Mouse (Mus musculus) kidney, embryonic 14.5 days (tissue): ENCODE measurements around the gene Barhl1. TPM values are rescaled to one million over a fixed set of nuclear protein-coding genes. Genes with fewer than 3 reads are reported as not detected.
A peak's percentile ranks its signal among the peaks of the same experiment; 100 is the strongest.

Experiments
- ATAC-seq: fragments of 200-750 bp; cut with Nextera tagmentation; 2 replicates; pipeline ENCODE4 v1.8.0; 2017; ENCODE audit warnings: moderate number of reproducible peaks, mild to moderate bottlenecking, moderate TSS enrichment, moderate library complexity; ENCODE audit not compliant: low FRiP score, low TSS enrichment
- H3K27ac ChIP-seq: fragments of 300-500 bp; sonication (generic); 2 replicates; pipeline ENCODE4 v1.5.1; 2014; ENCODE audit warnings: low read depth, mild to moderate bottlenecking, low read length, moderate library complexity, mixed read lengths
- H3K27me3 ChIP-seq: fragments of 300-500 bp; sonication (generic); 2 replicates; pipeline ENCODE4 v1.6.1; 2014; ENCODE audit warnings: mild to moderate bottlenecking, low read length; ENCODE audit not compliant: control insufficient read depth, insufficient read depth
- H3K36me3 ChIP-seq: fragments of 300-500 bp; sonication (generic); 2 replicates; pipeline ENCODE4 v1.6.1; 2014; ENCODE audit warnings: low read length, mixed read lengths; ENCODE audit not compliant: control insufficient read depth, insufficient read depth
- H3K4me1 ChIP-seq: fragments of 300-500 bp; sonication (generic); 2 replicates; pipeline ENCODE4 v1.6.1; 2014; ENCODE audit warnings: low read length, mixed read lengths; ENCODE audit not compliant: control insufficient read depth, insufficient read depth
- H3K4me2 ChIP-seq: fragments of 300-500 bp; sonication (generic); replicated peaks from 2 replicates; pipeline ENCODE4 v1.6.1; 2014; ENCODE audit warnings: low read depth, mild to moderate bottlenecking, low read length
- H3K4me3 ChIP-seq: fragments of 300-500 bp; sonication (generic); 2 replicates; pipeline ENCODE4 v1.5.1; 2014; ENCODE audit warnings: mild to moderate bottlenecking, low read length
- H3K9ac ChIP-seq: fragments of 300-500 bp; sonication (generic); 2 replicates; pipeline ENCODE4 v1.6.1; 2014; ENCODE audit warnings: low read depth, mild to moderate bottlenecking, low read length, moderate library complexity
- H3K9me3 ChIP-seq: fragments of 300-500 bp; sonication (generic); 2 replicates; pipeline ENCODE4 v1.6.1; 2016; ENCODE audit warnings: low read length; ENCODE audit not compliant: control insufficient read depth
- WGBS: fragments of 180-500 bp; shearing (Covaris S2); extraction: QIAGEN DNeasy Blood & Tissue Kit; methylation state at CpG from one replicate; pipeline ENCODE4 v1.1.7; 2014; 5-methylcytosine and 5-hydroxymethylcytosine counted together
- polyA plus RNA-seq: library from polyadenylated mRNA; unstranded; fragments of >200 nt; fragmentation: Nextera tagmentation; extraction: Ambion mirVana; gene quantifications from 2 replicates; pipeline ENCODE4 v1.2.1, GENCODE M21; 2014

Gene Barhl1
- polyA plus RNA-seq, 1 experiment from 2014 or later, result not detected

DNA sequence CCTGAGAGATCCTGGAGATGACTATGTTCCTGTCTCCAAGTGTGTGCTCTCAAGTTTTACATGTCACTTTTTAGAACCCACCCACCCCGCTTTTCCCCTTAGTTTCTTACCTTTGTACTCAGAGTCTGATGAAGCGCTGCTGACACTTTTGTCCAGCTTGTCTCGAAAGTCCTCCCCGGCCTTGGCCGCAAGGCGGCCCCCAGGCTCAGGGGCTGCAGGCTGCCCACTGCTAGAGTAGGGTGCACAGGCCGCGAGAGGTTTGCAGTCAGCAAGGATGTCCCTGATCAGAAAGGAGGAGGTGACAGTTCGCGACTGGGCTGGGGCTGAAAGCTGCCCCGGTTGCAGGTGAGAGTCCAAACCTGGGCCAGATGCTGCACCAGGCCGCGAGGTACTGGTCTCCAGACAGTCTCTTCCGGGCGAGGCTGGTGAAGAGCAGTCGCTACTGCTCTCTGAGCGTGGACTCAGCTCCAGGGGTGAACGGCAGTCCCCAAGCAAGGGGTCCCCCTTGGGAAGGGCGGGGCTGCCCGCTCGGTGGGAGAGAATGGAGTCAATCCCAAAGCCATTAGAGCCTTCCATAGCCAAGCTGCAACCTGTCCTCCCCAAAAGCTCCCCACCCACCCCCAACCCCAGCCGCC is 1.2 kb downstream of the Barhl1 start:
- Histone ChIP-seq H3K9ac (no peak overlapping the region), H3K9me3 (no peaks in the 10 kb centered on the region), H3K36me3 (no peaks in the 10 kb centered on the region), H3K4me3 (no peak overlapping the region), H3K4me2 (no peak overlapping the region), H3K27me3 (peaks cover 95% of the 10 kb centered on the region), H3K4me1 (no peaks in the 10 kb centered on the region), H3K27ac (no peak overlapping the region)
- WGBS, result 3% methylated on average over 22 of the region's 22 CpGs
- ATAC-seq, result no peak

- ATAC-seq, result no peak
- H3K4me2 ChIP-seq, result no peak overlapping the region
- no peak overlapping the region for H3K4me3 ChIP-seq
- no peaks in the 10 kb centered on the region for H3K36me3 ChIP-seq
- H3K27ac ChIP-seq, result no peak overlapping the region
- no peaks in the 10 kb centered on the region for H3K9me3 ChIP-seq
- H3K4me1 ChIP-seq, result peaks cover 1% of the 10 kb centered on the region; the same call in 1 of the 2 replicates
- peaks cover 97% of the 10 kb centered on the region for H3K27me3 ChIP-seq
- no peak overlapping the region for H3K9ac ChIP-seq
- WGBS, result 0% methylated on average over 2 of the region's 2 CpGs
Measured at GRCm38 (mm10) chr2:28914121-28914520, 2.3 kb downstream of the Barhl1 start.

GRCm38 (mm10) chr2:28912961-28913360 is 3.5 kb downstream of the Barhl1 start:
- H3K4me1 ChIP-seq, result peaks cover 11% of the 10 kb centered on the region
- no peak overlapping the region for H3K4me2 ChIP-seq
- H3K9ac ChIP-seq, result no peak overlapping the region
- no peak overlapping the region for H3K27ac ChIP-seq
- H3K36me3 ChIP-seq, result no peaks in the 10 kb centered on the region
- peaks cover 98% of the 10 kb centered on the region for H3K27me3 ChIP-seq
- no peaks in the 10 kb centered on the region for H3K9me3 ChIP-seq
- ATAC-seq, result no peak
- WGBS, result 2% methylated on average over 4 of the region's 4 CpGs
- no peak overlapping the region for H3K4me3 ChIP-seq

GRCm38 (mm10) chr2:28912039-28912700 is 4.3 kb downstream of the Barhl1 start:
- H3K9ac ChIP-seq, result no peak overlapping the region
- ATAC-seq, result no peak
- H3K4me3 ChIP-seq, result no peak overlapping the region
- no peaks in the 10 kb centered on the region for H3K36me3 ChIP-seq
- no peak overlapping the region for H3K4me2 ChIP-seq
- no peaks in the 10 kb centered on the region for H3K9me3 ChIP-seq
- WGBS, result 2% methylated on average over 33 of the region's 33 CpGs
- peaks cover 12% of the 10 kb centered on the region for H3K4me1 ChIP-seq
- no peak overlapping the region for H3K27ac ChIP-seq
- peaks cover 98% of the 10 kb centered on the region for H3K27me3 ChIP-seq

DNA sequence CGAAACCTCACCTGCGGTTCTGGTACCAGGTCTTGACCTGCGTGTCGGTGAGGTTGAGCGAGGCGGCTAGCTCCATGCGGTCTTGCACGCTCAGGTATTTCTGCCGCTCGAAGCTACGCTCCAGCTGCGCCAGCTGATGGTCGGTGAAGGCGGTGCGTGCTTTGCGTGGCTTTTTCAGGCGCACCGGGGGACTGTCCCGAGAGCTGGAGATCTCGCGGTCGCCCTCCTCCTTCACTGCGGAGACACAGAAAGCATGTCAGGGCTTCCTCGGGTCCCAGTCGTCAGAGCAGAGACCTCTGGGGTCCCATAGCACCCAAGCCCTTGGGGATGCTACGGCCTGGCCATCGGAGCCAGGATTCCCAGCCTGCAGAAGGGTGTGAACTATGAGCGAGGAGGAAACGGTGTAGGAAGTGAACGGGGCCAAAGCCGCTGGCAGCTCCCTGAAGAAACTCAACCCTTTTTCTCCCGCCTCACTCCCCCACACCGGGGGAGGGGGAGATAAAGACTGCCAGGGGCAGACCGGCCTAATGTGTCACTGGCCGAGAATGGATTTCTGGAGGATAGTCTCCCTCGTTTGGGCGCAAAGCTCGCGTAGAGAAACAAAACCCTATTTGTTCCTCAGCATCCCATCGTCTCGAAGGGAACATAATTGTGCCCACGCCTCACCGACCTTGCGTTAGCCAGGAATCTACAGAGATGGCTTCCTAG is 5.0 kb downstream of the Barhl1 start:
- H3K4me1 ChIP-seq, result peaks cover 12% of the 10 kb centered on the region
- ATAC-seq, result no peak
- peaks cover 94% of the 10 kb centered on the region for H3K27me3 ChIP-seq
- H3K4me2 ChIP-seq, result no peak overlapping the region
- under 1% methylated on average over 43 of the region's 44 CpGs for WGBS
- H3K4me3 ChIP-seq, result peak overlapping the region; percentile 2; the same call in 1 of the 2 replicates
- no peak overlapping the region for H3K9ac ChIP-seq
- no peaks in the 10 kb centered on the region for H3K9me3 ChIP-seq
- no peaks in the 10 kb centered on the region for H3K36me3 ChIP-seq
- H3K27ac ChIP-seq, result no peak overlapping the region

GRCm38 (mm10) chr2:28910877-28911276 is 5.6 kb downstream of the Barhl1 start:
- WGBS, result 4% methylated on average over 3 of the region's 3 CpGs
- Histone ChIP-seq H3K4me2 (no peak overlapping the region), H3K4me1 (peaks cover 12% of the 10 kb centered on the region), H3K27ac (no peak overlapping the region), H3K4me3 (no peak overlapping the region), H3K9ac (no peak overlapping the region), H3K27me3 (peaks cover 88% of the 10 kb centered on the region), H3K36me3 (no peaks in the 10 kb centered on the region), H3K9me3 (no peaks in the 10 kb centered on the region)
- no peak for ATAC-seq

DNA sequence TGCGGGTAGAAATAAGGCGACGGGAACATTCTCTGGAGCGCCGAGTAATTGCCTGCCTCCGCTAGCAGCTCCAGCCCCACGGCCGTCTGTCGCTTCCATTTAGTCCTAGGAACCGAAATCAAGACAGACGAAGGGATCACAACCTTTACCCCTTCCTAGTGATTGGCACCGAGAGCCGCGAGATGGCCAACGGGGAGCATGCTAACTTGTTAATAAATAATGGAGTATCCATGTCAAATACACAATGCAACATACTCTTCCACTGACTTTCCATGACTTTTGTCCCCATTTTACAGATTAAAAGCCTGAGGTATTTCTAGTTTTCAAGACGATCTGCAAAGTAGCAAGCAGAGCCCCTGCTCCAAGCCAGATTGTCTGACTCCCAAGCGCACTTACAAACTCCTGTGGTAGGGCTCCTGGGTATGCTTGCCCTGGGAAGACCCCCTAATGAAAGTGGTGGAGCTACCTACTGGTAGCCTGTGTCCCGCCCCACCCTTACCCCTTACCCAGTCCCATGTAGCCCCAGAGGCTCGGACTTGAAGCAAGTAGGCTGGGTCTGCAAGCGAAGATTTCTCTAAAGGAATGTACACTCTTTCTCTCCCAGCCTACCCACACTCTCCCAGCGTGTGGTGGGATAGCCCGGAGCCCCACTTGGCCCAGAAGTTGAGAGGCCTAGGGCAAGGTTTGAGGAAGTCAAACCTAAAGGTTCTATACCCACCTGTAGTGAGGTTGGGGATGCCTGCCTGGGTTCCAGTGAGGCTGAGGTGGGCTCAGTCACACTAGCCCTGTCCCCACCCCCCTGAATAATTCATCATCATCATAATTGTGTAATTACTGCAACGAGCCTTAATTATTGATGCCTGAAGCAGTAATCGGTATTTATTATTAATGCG is 6.4 kb downstream of the Barhl1 start:
- H3K4me1 ChIP-seq, result peaks cover 12% of the 10 kb centered on the region
- H3K27me3 ChIP-seq, result peaks cover 80% of the 10 kb centered on the region
- H3K9ac ChIP-seq, result no peak overlapping the region
- ATAC-seq, result no peak
- 4% methylated on average over 25 of the region's 25 CpGs for WGBS
- H3K4me2 ChIP-seq, result no peak overlapping the region
- H3K9me3 ChIP-seq, result no peaks in the 10 kb centered on the region
- no peak overlapping the region for H3K4me3 ChIP-seq
- H3K27ac ChIP-seq, result no peak overlapping the region
- H3K36me3 ChIP-seq, result peaks cover 6% of the 10 kb centered on the region

GRCm38 (mm10) chr2:28909186-28909817 is 7.2 kb downstream of the Barhl1 start:
- peaks cover 6% of the 10 kb centered on the region for H3K36me3 ChIP-seq
- no peaks in the 10 kb centered on the region for H3K9me3 ChIP-seq
- peaks cover 12% of the 10 kb centered on the region for H3K4me1 ChIP-seq
- H3K27ac ChIP-seq, result no peak overlapping the region
- H3K4me2 ChIP-seq, result no peak overlapping the region
- H3K4me3 ChIP-seq, result 0 out of 2 replicates have a peak overlapping the region, but pooled peaks have one; percentile 5
- peaks cover 72% of the 10 kb centered on the region for H3K27me3 ChIP-seq
- under 1% methylated on average over 41 of the region's 41 CpGs for WGBS
- ATAC-seq, result 0 out of 2 replicates have a peak, but pooled peaks have one; percentile 50
- H3K9ac ChIP-seq, result no peak overlapping the region
